Mouse (Mus musculus) intestine, postnatal 0 days (tissue): Measurements from ENCODE around the gene Prox2. TPM values are rescaled to one million over a fixed set of nuclear protein-coding genes. Genes with fewer than 3 reads are reported as not detected.

Experiments used
- ATAC-seq: fragments of 200-750 bp; cut with Nextera tagmentation; 2 replicates; pipeline ENCODE4 v1.8.0; 2017; ENCODE audit warnings: mild to moderate bottlenecking, moderate TSS enrichment, moderate library complexity
- H3K27ac ChIP-seq: fragments of 300-500 bp; sonication (generic); 2 replicates; pipeline ENCODE4 v1.5.1; 2014; ENCODE audit warnings: mild to moderate bottlenecking, low read depth, low read length, moderate library complexity
- H3K27me3 ChIP-seq: fragments of 300-500 bp; sonication (generic); replicated peaks from 2 replicates; pipeline ENCODE4 v1.6.1; 2014; ENCODE audit warnings: low read length, mixed read lengths; ENCODE audit not compliant: control insufficient read depth, insufficient read depth
- H3K36me3 ChIP-seq: fragments of 300-500 bp; sonication (generic); 2 replicates; pipeline ENCODE4 v1.6.1; 2014; ENCODE audit warnings: mild to moderate bottlenecking, moderate library complexity; ENCODE audit not compliant: control insufficient read depth, insufficient read depth
- H3K4me1 ChIP-seq: fragments of 300-500 bp; sonication (generic); replicated peaks from 2 replicates; pipeline ENCODE4 v1.6.1; 2014; ENCODE audit warnings: antibody characterized with exemption, low read length, mixed read lengths; ENCODE audit not compliant: control insufficient read depth, insufficient read depth
- H3K4me2 ChIP-seq: fragments of 300-500 bp; sonication (generic); replicated peaks from 2 replicates; pipeline ENCODE4 v1.6.1; 2014; ENCODE audit warnings: low read depth, mild to moderate bottlenecking, moderate library complexity
- H3K4me3 ChIP-seq: fragments of 300-500 bp; sonication (generic); 2 replicates; pipeline ENCODE4 v1.5.1; 2014; ENCODE audit warnings: low read depth, low read length
- H3K9ac ChIP-seq: fragments of 300-500 bp; sonication (generic); 2 replicates; pipeline ENCODE4 v1.6.1; 2014; ENCODE audit warnings: mild to moderate bottlenecking, low read depth, low read length
- H3K9me3 ChIP-seq: fragments of 300-500 bp; sonication (generic); 2 replicates; pipeline ENCODE4 v1.6.1; 2016; ENCODE audit warnings: mixed run types; ENCODE audit not compliant: control insufficient read depth
- CTCF ChIP-seq: sonication (generic); IDR thresholded peaks from 2 replicates; pipeline ENCODE4 v1.5.1; 2016; ENCODE audit warnings: low read depth, mild to moderate bottlenecking, control low read depth, antibody characterized with exemption, moderate library complexity
- WGBS: fragments of 180-500 bp; shearing (Covaris S2); extraction: QIAGEN DNeasy Blood & Tissue Kit; methylation state at CpG from one replicate; pipeline ENCODE4 v1.1.7; 2014; 5-methylcytosine and 5-hydroxymethylcytosine counted together
- polyA plus RNA-seq: library from polyadenylated mRNA; unstranded; fragments of >200 nt; fragmentation: Nextera tagmentation; extraction: Ambion mirVana; gene quantifications from 2 replicates; pipeline ENCODE4 v1.2.1, GENCODE M21; 2015

Prox2 gene
- polyA plus RNA-seq, 1 experiment from 2014 or later = 0.99 TPM

DNA sequence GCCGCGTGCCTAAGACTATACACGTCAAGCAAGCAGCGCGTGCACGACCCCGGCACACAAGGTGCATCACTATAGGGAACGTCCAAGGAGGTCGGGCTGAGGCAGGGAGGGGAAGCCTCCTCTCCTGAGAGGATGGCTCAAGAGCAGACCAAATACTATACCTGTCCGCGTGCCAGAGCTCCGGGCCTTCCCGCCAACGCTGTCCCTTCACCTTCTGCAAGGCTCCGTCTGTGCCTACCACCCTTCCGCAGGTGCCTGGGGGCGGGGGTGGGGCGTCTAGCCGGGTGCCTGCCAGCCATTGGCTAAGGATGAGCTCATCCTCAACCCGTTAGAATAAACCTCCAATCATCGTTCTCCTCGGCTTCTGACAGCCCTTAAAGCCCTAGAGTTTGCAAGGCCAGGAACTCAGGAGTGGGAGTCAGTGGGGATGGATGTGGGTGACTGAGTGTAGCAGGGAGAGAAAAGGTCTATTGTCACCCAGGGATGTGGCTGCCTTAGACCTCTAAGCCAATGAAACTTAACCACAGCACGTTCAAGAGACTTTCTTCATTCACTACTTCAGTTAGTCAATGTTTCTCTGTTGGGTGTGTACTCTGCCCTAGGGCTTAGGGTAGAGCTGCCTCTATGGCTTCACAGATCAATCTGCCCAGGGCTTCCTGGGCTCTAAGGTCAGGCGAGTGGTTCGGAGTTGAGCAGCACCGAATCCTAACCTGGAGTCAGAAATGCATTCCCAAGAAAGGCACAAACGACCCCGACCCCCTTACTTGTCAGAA, 40.6 kb upstream of the Prox2 start, which contains the start of gene Rps6kl1:
Rps6kl1 (minus strand) TSS at position 263 of the 773 bp plus-strand sequence.
- peak within 1 kb of the TSS; percentile 62 for H3K4me2 ChIP-seq
- H3K9ac ChIP-seq = no peak within 1 kb of the TSS
- peak; percentile 64 for ATAC-seq
- 16% methylated on average over 28 of the region's 28 CpGs for WGBS
- no peaks in the 10 kb centered on the region for H3K4me1 ChIP-seq
- peak within 1 kb of the TSS; percentile 24 for H3K4me3 ChIP-seq
- no peaks in the 10 kb centered on the region for H3K9me3 ChIP-seq
- TF ChIP-seq CTCF = no peak
- no peak within 1 kb of the TSS for H3K27ac ChIP-seq
- no peaks in the 10 kb centered on the region for H3K36me3 ChIP-seq
- no peaks in the 10 kb centered on the region for H3K27me3 ChIP-seq

- no peak overlapping the region for H3K9ac ChIP-seq
- TF ChIP-seq CTCF = no peak
- no peak for ATAC-seq
These were observed 39.9 kb upstream of the Prox2 start for GRCm38 (mm10) chr12:85150321-85151001.

DNA sequence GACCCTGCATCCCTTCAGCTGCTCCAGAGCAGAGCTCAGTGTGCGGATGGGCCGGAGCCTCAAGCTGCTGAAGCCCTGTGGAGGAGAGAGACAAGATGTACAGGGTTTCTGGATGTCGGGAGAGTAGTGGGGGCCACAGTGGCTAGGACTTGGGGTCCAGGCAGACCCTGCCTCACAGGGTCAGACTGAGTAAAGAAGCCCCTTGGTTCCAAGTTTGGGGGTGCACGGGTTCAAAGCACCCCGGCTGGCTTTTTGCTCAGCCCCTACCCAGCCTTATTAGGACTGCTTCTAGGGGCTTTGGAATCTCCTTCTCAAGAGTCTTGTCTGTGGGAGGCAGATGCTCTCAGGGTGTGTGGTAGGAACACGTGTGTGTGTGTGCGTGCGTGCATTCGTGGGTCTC, 36.3 kb upstream of the Prox2 start:
- no peaks in the 10 kb centered on the region for H3K9me3 ChIP-seq
- H3K4me1 ChIP-seq = no peaks in the 10 kb centered on the region
- no peaks in the 10 kb centered on the region for H3K36me3 ChIP-seq
- H3K27ac ChIP-seq = no peak overlapping the region
- H3K27me3 ChIP-seq = no peaks in the 10 kb centered on the region
- no peak for ATAC-seq
- TF ChIP-seq CTCF = no peak
- no peak overlapping the region for H3K9ac ChIP-seq
- H3K4me3 ChIP-seq = no peak overlapping the region
- 79% methylated on average over 9 of the region's 9 CpGs for WGBS
- H3K4me2 ChIP-seq = no peak overlapping the region

More at GRCm38 (mm10) chr12:85150321-85151001, 39.9 kb upstream of the Prox2 start:
- Histone ChIP-seq H3K4me3 (peak overlapping the region; percentile 24), H3K4me1 (no peaks in the 10 kb centered on the region), H3K27ac (no peak overlapping the region), H3K4me2 (peak overlapping the region; percentile 62), H3K27me3 (no peaks in the 10 kb centered on the region), H3K9me3 (no peaks in the 10 kb centered on the region), H3K36me3 (no peaks in the 10 kb centered on the region)
- WGBS = 20% methylated on average over 20 of the region's 20 CpGs

DNA sequence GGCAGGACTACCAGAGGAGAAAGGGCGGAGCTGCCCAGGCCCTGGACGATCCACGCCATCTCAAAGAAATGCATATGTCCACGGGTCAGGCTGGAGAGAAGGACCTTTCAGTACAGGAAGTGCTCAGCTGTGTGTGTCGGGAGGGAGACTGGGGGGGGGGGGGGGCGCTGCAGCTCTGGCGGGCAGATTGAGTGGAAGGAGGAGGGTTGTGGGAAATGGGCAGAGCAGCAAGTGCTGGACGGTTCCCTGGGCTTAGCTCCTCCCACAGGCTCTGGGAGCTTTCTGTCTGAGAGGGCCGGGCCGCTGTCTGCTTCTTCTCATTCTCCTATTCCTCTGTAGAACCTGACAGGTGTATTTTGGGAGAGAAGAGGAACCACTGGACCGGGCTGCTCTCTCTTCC, 35.8 kb upstream of the Prox2 start:
- no peak overlapping the region for H3K4me3 ChIP-seq
- no peak overlapping the region for H3K9ac ChIP-seq
- no peak overlapping the region for H3K27ac ChIP-seq
- no peaks in the 10 kb centered on the region for H3K9me3 ChIP-seq
- H3K4me1 ChIP-seq = no peaks in the 10 kb centered on the region
- no peak for TF ChIP-seq CTCF
- no peaks in the 10 kb centered on the region for H3K36me3 ChIP-seq
- WGBS = 33% methylated on average over 9 of the region's 11 CpGs
- no peak for ATAC-seq
- H3K27me3 ChIP-seq = no peaks in the 10 kb centered on the region
- no peak overlapping the region for H3K4me2 ChIP-seq

DNA sequence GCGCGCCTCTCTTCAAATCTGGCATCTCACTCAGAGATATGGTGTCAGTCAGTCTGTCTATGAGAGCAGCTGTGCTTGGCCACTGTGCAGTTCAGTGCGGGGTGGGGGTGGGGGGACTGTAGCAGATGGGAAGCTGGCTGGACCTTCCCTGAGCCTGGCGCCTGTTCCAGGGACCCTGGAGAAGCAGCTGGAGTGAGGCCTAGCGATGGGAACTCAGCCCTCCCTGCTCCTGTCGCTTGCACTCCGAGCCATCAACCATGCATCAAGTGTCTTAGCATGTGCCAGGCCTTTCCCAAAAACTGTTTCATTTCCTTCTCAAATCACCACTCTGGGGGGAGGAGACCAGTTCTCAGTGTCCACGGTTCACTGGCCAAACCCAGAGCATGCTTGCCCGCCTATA, 35.1 kb upstream of the Prox2 start:
- WGBS = 68% methylated on average over 9 of the region's 9 CpGs
- Histone ChIP-seq H3K9ac (no peak overlapping the region), H3K4me1 (no peaks in the 10 kb centered on the region), H3K9me3 (no peaks in the 10 kb centered on the region), H3K4me2 (no peak overlapping the region), H3K27me3 (no peaks in the 10 kb centered on the region), H3K36me3 (no peaks in the 10 kb centered on the region), H3K4me3 (no peak overlapping the region), H3K27ac (0 out of 2 replicates have a peak overlapping the region, but pooled peaks have one; percentile 21)
- TF ChIP-seq CTCF = no peak
- ATAC-seq = no peak

DNA sequence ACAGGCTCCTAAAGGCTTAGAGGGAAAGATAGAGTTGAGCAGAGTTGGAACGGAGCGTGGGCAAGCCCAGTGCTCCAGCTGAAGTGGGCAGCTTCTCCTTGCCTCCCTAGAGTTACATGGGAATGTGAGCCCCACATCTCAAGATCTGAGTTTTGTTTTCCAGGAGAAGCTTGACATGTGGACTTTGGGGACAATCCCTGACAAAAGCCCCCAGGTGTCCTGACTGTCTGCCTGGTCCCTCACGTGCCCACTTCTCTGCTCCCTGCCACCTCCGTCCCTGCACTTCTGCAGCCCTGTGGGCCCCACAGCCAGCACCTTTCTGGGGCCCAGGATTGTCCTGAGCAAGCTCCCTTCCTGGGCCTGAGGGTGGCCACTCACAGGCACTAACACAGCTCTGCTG, 34.3 kb upstream of the Prox2 start:
- WGBS = 90% methylated on average over 4 of the region's 4 CpGs
- TF ChIP-seq CTCF = no peak
- H3K4me2 ChIP-seq = no peak overlapping the region

More for the DNA sequence above, 34.3 kb upstream of the Prox2 start:
- H3K4me3 ChIP-seq = no peak overlapping the region
- no peaks in the 10 kb centered on the region for H3K27me3 ChIP-seq
- no peak overlapping the region for H3K27ac ChIP-seq
- ATAC-seq = no peak
- H3K4me1 ChIP-seq = no peaks in the 10 kb centered on the region
- H3K9me3 ChIP-seq = no peaks in the 10 kb centered on the region
- H3K9ac ChIP-seq = no peak overlapping the region
- H3K36me3 ChIP-seq = no peaks in the 10 kb centered on the region
